Mouse (Mus musculus) brown adipose tissue, adult 24 weeks (tissue): ENCODE measurements around the gene Olfr204. TPM values are rescaled to one million over a fixed set of nuclear protein-coding genes. Genes with fewer than 3 reads are reported as not detected.
"Not testable (repeated sequence)": the region's sequence is repeated elsewhere in the genome, so short reads cannot be mapped to it uniquely, and the experiment has no call there.

Source experiments
- H3K27ac ChIP-seq: fragments of 200-500 bp; replicated peaks from 2 replicates; pipeline ENCODE4 v1.5.1; 2012; ENCODE audit warnings: low read depth, mild to moderate bottlenecking, low read length
- H3K4me1 ChIP-seq: fragments of 200-500 bp; 2 replicates; pipeline ENCODE4 v1.6.1; 2012; ENCODE audit warnings: low read length, mixed read lengths; ENCODE audit not compliant: control insufficient read depth, insufficient read depth, insufficient read length
- H3K4me3 ChIP-seq: fragments of 200-500 bp; 2 replicates; pipeline ENCODE4 v1.5.1; 2012; ENCODE audit warnings: low read depth, mild to moderate bottlenecking, low read length, moderate library complexity; ENCODE audit not compliant: insufficient read depth
- polyA plus RNA-seq: library from polyadenylated mRNA; stranded (reverse); fragments of >200 nt; gene quantifications from 2 replicates; pipeline ENCODE4 v1.2.4, GENCODE M21; 2012; ENCODE audit not compliant: missing spikeins, insufficient read depth, insufficient read length

The Olfr204 gene
- polyA plus RNA-seq, result not detected in 2 replicates

DNA sequence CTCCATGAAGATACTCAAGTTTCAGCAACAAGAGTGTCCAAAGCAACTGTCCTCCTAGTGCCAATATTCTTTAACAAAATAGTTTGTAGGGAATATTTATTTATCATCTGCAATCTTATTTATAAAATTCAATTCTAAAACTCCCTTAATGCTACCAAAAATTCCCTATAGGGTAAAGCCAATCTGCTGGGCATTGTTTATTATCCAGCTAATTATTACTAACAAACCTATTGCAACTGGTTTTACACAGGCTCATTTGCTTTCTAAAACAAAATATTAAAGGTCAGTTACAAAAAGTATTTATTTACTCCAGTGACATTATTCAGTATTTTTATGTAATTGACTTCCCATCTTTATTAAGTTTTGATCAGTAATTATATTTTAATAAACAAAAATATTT is at the start of gene Olfr204:
TSS of gene Olfr204 (minus strand) at position 101 of the 400 bp plus-strand sequence.
- Histone ChIP-seq H3K4me1 (no peaks in the 10 kb centered on the region), H3K27ac (no peak within 1 kb of the TSS), H3K4me3 (no peak within 1 kb of the TSS)

DNA sequence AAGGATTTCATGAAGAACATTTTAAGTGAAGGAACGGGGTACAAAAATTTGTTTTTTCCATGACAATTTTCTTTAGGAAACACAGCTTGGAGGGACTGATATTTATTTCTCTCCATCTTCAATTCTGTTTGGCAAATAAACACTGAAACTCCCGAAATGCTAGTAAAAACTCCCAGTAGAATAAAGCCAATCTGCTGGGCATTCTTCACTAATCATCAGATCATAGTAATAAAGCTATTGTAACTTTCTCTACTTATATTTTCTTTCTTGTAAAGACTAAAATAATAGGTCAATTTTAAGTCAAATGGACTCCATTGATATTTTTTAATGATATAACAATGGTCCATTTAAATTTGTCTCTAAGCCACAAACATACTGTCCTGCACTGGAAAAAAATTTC is 45.8 kb upstream of the Olfr204 start, which contains the start of gene Olfr209:
TSS of gene Olfr209 (minus strand) at position 101 of the 400 bp plus-strand sequence.
- H3K27ac ChIP-seq, result no peak within 1 kb of the TSS
- H3K4me3 ChIP-seq, result no peak within 1 kb of the TSS
- H3K4me1 ChIP-seq, result no peaks in the 10 kb centered on the region

DNA sequence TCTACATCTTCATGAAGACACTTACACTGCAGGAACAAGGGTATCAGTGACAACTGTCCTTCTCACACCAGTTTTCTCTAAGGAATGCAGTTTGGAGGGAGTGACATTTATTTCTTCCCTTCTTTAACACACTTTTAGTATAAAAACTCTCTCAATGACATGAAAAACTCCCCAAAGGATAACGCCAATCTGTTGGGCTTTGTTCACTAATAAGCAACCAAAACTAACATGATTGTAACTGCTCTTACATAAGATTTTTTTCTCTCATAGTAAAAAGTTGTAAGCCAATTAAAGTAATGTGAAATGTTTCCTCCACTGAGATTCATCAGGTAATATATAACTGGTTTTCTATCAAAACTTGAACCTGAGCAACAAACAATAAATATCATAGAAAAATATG is 31.1 kb upstream of the Olfr204 start, which contains the start of gene Olfr206:
TSS of gene Olfr206 (minus strand) at position 101 of the 400 bp plus-strand sequence.
- Histone ChIP-seq H3K27ac (no peak within 1 kb of the TSS), H3K4me3 (no peak within 1 kb of the TSS), H3K4me1 (no peaks in the 10 kb centered on the region)

DNA sequence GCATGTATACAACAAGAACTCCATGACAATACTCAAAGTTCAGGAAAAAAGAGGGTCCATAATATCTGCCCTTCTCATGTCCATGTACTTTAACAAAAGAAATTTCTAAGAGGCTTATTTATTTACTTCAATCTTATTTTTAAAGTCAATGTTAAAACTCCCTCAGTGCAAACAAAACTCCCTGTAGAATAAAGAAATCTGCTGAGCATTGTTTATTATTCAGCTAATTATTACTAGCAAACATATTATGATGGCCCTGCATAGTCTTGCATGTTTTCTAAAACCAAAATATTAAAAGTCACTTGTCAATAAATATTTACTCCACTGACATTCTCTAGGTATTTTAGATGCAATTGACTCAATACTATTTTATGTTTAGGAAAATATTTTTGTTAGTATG is 13.0 kb upstream of the Olfr204 start, which contains the start of gene Olfr205:
TSS of gene Olfr205 (minus strand) at position 101 of the 400 bp plus-strand sequence.
- Histone ChIP-seq H3K4me1 (no peaks in the 10 kb centered on the region), H3K27ac (no peak within 1 kb of the TSS), H3K4me3 (no peak within 1 kb of the TSS)

DNA sequence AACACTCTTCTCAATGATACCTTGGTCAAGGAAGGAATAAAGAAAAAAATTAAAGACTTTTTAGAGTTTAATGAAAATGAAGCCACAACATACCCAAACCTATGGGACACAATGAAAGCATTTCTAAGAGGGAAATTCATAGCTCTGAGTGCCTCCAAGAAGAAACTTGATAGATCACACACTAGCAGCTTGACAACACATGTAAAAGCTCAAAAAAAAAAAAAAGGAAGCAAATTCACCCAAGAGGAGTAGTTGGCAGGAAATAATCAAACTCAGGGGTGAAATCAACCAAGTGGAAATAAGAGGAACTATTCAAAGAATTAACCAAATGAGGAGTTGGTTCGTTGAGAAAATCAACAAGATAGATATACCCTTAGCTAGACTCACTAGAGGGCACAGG is 5.2 kb upstream of the Olfr204 start:
- not testable (repeated sequence) for H3K4me1 ChIP-seq, H3K4me3 ChIP-seq, H3K27ac ChIP-seq

DNA sequence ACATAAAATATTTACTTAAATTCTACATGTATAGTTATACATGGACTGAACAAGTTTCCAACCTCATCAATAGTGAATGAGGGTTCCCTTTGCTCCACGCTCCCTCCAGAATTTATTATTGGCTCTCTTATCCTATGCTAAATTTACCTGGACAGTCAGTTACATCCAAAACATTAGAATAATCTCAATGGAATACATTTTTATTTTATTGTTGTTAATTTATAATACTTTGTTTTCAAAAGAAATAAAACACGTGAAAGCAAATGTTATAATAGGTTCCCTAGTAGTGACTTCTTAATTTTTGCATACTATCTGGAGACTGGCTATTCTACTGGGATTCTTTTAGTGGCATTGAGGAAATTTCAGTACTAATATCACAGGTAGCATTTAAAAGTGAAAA is 19.5 kb downstream of the Olfr204 start, which contains the start of gene Olfr203:
TSS of gene Olfr203 (plus strand) at position 301 of the 400 bp plus-strand sequence.
- no peaks in the 10 kb centered on the region for H3K4me1 ChIP-seq
- no peak within 1 kb of the TSS for H3K27ac ChIP-seq
- H3K4me3 ChIP-seq, result no peak within 1 kb of the TSS

DNA sequence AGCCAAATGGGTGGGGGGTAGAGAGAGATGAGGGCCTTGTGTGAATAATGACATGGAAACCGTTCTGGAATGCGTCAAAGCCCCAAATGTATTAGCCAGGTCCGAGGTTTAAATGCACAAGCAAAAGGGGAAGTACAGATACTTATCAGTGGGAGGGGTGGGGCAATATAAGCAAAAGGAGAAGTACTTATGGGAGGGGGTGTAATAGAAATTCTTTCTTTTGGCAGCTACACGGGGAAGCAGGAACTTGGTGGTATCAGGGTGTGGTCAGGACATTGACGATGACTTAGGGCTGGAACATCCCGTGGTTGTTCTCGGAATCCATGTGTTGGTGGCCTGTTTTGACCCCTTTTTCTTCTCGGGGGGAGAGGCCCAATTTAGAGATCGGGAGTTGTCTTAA is 30.5 kb downstream of the Olfr204 start:
- H3K27ac ChIP-seq, H3K4me3 ChIP-seq, H3K4me1 ChIP-seq: not testable (repeated sequence)

DNA sequence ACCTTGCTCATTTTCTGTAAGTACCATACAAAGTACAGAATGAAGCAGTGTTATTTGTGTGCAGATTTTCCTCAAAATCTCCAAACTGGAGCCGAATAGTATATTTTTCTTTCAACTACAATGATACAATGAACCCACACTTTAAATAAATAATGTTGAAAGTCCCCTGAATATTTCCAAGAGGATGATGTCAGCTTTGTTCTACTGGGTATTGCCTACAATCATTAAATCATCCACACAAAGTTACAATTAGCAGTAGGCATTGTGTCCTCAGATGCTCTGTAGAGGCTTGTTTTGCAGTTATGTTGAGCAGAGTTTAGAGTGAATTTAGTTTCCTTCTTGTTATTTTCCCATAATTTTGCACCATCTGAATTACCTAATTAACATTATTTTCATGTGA is 31.4 kb downstream of the Olfr204 start, which contains the start of gene Olfr202:
TSS of gene Olfr202 (minus strand) at position 101 of the 400 bp plus-strand sequence.
- no peaks in the 10 kb centered on the region for H3K4me1 ChIP-seq
- no peak within 1 kb of the TSS for H3K4me3 ChIP-seq
- H3K27ac ChIP-seq, result no peak within 1 kb of the TSS

DNA sequence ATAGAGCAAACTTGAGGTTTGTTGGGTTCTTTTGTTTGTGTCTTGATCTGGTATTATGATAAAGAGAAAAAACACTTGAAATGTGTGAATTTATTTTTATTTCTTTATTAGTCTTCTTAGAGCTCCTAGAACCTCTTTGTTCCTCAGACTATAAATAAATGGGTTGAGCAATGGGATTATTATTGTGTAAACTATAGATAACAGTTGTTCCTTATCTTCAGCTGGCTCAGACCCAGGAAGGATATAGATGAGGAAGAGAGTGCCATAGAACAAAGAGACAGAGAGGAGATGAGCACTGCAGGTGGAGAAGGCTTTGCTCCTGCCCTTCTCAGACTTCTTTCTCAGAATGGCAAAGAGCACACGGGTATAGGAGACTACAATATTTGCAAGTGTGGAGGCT is 34.6 kb downstream of the Olfr204 start:
- H3K4me1 ChIP-seq, result no peaks in the 10 kb centered on the region

DNA sequence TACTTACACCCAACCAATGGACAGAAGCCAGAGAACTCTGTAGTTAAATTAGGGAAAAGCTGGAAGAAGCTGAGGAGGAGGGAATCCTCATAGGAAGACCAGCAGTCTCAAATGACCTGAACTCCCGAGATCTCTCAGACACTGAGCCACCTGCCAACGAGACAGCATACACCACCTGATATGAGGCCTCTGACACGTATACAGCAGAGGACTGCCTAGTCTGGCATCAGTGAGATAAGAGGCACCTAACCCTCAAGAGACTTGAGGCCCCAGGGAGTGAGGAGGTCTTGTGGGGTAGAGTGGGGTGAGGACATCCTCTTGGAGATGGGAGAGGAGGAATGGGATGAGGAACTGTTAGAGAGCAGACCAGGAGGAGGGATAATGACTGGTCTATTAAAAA is 37.5 kb downstream of the Olfr204 start:
- H3K4me3 ChIP-seq, result no peak overlapping the region
- H3K27ac ChIP-seq, result no peak overlapping the region
- no peaks in the 10 kb centered on the region for H3K4me1 ChIP-seq

More for the DNA sequence above, 34.6 kb downstream of the Olfr204 start:
- Histone ChIP-seq H3K27ac (no peak overlapping the region), H3K4me3 (no peak overlapping the region)

DNA sequence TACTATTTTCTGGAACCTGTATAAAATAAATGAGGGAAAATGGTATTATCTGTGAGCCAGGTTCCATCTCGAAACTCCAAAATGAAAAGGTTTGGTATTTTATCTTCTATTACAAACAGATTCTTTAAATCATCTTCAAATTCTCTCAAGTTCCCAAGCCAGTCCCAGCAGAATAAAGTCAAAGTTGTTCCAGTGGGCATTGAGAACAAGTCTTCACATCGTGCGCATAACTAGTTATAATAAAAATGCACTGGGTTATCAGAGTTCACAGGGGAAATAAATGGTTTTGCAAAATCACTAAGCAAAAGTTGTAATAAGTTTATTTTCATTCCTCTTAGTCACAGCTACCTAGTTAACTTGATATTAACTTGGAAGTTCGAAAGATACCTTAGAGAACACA is 45.5 kb downstream of the Olfr204 start, which contains the start of gene Olfr201:
TSS of gene Olfr201 (minus strand) at position 101 of the 400 bp plus-strand sequence.
- H3K4me1 ChIP-seq, H3K27ac ChIP-seq, H3K4me3 ChIP-seq: not testable (repeated sequence)

DNA sequence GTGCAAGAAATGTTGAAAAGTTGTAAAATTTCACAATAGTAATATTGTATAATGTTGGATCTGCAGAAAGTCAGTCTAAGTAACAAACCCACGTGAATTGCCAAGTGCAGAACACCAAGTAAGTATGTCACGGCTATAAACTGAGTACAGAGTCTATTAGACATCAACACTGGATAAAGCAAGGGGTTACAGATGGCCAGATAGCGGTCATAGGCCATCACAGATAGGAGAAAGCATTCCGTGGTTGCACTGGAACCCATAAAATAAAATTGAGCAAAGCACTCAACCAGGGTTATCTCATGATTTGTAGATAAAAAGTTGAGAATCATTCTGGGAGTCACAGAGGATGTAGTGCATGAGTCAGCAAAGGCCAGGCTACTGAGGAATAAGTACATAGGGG is 49.0 kb downstream of the Olfr204 start:
- not testable (repeated sequence) for H3K4me1 ChIP-seq, H3K4me3 ChIP-seq, H3K27ac ChIP-seq

Other genes starting within 250 kb of the Olfr204 start
- gene Olfr190, start 240.2 kb downstream of the Olfr204 start, polyA plus RNA-seq, result not detected in 2 replicates
- gene Olfr191, start 228.4 kb downstream of the Olfr204 start, polyA plus RNA-seq, result not detected in 2 replicates
- not detected in 2 replicates for gene Olfr193, start 206.4 kb downstream of the Olfr204 start, polyA plus RNA-seq
- gene Olfr194, start 197.2 kb downstream of the Olfr204 start, polyA plus RNA-seq, result not detected in 2 replicates
- not detected in 2 replicates for gene Olfr195, start 171.2 kb downstream of the Olfr204 start, polyA plus RNA-seq
- not detected in 2 replicates for gene Olfr196, start 147.8 kb downstream of the Olfr204 start, polyA plus RNA-seq
- not detected in 2 replicates for gene Olfr198, start 114.7 kb downstream of the Olfr204 start, polyA plus RNA-seq
- not detected in 2 replicates for gene Olfr199, start 98.5 kb downstream of the Olfr204 start, polyA plus RNA-seq
- gene Olfr201, start 45.6 kb downstream of the Olfr204 start, polyA plus RNA-seq, result not detected in 2 replicates
- not detected in 2 replicates for gene Olfr202, start 31.5 kb downstream of the Olfr204 start, polyA plus RNA-seq
- not detected in 2 replicates for gene Olfr203, start 19.4 kb downstream of the Olfr204 start, polyA plus RNA-seq
- gene Olfr205, start 12.9 kb upstream of the Olfr204 start, polyA plus RNA-seq, result not detected in 2 replicates
- gene Olfr206, start 31.0 kb upstream of the Olfr204 start, polyA plus RNA-seq, result not detected in 2 replicates
- gene Olfr209, start 45.7 kb upstream of the Olfr204 start, polyA plus RNA-seq, result not detected in 2 replicates
- not detected in 2 replicates for gene Gabrr3, start 89.1 kb upstream of the Olfr204 start, polyA plus RNA-seq
- gene Riox2, start 153.5 kb upstream of the Olfr204 start, polyA plus RNA-seq, result 15.4 and 16.0 TPM in 2 replicates